Mouse (Mus musculus) layer of hippocampus, adult 18-20 months (tissue): ENCODE results near the gene Zfp874a. TPM values are rescaled to one million over a fixed set of nuclear protein-coding genes. Genes with fewer than 3 reads are reported as not detected.
"Not testable (repeated sequence)": the region's sequence is repeated elsewhere in the genome, so short reads cannot be mapped to it uniquely, and the experiment has no call there.

Experiments
- DNase-seq, 2 experiments: peaks; one replicate each; pipeline ENCODE4 v3.0.0; 2022; ENCODE audit warnings: low spot score in 2 of 2
- long read RNA-seq: library from polyadenylated mRNA; stranded (forward); transcript quantifications from one replicate; pipeline ENCODE4 v2.0.0, GENCODE M21; 2021
- total RNA-seq, 2 experiments: library from RNA; stranded (reverse); gene quantifications; 2 replicates each; pipeline ENCODE4 v1.2.3; 2021

Gene Zfp874a
- total RNA-seq: 10 to 100 TPM; 13.2 to 14.5 TPM
- long read RNA-seq, transcript Zfp874a-202 (4 exons, 3,238 nt): major isoform, 5 of 8 reads
- long read RNA-seq, partial matches to known transcripts: 0 of 8 reads
- long read RNA-seq, other reads (novel, unspliced or antisense): 3 of 8 reads

GRCm38 (mm10) chr13:67451172-67452020 lies at the start of gene Zfp874a:
Zfp874a (minus strand) TSS chr13:67451624.
- peak; percentile 85 to 97 for DNase-seq

GRCm38 (mm10) chr13:67500908-67501307 lies 49.5 kb upstream of the Zfp874a start:
- no peak for DNase-seq

DNA sequence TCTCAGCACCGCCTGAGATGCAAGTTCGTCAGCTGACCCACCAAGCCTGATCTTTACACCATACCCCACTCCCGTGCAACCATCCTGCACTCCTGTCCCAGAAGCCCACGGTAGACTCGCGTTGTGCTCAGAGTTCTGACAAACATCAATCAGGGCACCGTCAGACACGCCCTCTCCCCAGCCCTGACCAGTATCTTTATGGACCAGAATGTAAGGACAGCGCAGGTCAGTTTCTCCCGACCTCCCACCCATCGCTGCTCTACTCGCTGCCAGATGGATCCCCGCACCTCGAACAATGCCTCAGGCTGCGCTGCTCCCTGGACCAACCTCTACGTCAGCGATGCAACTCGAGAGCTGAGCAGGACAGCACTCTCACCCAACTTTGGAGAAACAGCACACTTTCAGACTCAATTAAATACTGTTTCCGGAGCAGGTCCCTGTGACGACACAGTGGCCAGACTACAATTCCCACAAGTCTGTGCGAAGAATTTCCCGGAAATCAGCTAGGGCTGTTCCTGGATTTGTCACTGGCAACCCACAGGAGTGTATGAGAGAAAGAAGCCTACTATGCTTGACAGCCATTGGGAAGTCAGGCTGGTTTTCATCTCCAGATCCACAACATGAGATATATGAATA lies 48.8 kb upstream of the Zfp874a start, which contains the start of gene Zfp58:
TSS of gene Zfp58 (minus strand) at position 472 of the 636 bp plus-strand sequence.
- peak; percentile 89 to 94 for DNase-seq

- DNase-seq: no peak
These were observed 44.2 kb upstream of the Zfp874a start for GRCm38 (mm10) chr13:67495631-67496030.

- DNase-seq: no peak
These were observed 33.0 kb upstream of the Zfp874a start for GRCm38 (mm10) chr13:67484424-67484811.

- peak; percentile 80 to 96 for DNase-seq
These were observed 32.4 kb upstream of the Zfp874a start, which contains the start of gene Zfp874b for GRCm38 (mm10) chr13:67483625-67484423. Zfp874b (minus strand) TSS chr13:67484258.

- no peak for DNase-seq
These were observed 30.1 kb upstream of the Zfp874a start for GRCm38 (mm10) chr13:67481528-67481927.

DNA sequence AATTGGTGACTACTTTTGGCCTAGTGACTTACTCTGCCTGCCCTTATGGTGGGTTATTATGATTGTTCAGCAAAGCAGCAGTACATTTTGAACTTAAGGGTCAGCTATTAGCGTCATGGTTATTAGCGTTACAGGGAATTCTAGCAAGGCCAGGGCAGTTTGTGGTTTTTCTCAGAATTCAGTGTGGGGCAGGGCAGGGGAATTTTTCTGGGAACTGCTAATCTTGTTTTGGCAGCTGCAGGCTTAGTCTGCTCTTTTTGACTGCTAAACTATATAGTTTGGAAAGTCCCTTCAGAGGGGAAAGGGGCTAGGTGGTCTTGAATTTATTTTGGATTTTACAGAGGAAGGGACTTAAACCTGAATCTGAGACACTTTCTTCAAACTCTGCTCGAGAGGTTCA lies 17.9 kb upstream of the Zfp874a start:
- no peak for DNase-seq

DNA sequence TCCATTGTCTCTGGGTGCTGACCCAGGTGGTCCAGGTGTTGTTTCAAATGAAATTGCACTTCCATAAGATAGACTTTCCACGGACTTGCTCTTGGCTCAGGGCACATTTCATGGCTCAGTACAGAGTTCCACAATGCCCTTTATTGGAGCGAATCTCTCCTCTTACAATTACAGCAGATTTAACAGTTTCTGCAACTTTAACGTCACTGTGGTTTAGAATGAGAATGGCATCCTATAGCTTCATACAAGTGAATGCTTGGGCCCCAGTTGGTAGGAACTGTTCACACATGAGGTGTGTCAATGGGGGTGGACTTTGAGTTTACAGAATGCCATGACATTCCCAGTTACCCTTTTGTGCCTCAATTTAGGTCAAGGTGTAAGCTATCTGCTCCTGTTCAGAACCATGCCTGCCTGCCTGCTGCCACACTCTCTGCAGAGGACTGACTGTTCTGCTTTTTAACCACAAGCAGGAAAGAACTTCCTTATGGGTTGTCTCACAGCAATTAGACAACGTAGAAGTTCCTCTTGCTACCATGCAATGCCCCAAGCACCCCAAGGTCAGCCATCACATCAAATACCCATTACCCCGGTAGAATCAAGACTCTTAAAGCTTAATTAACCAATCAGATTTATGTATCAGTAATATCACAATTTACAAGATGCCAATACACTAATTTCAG lies 12.2 kb upstream of the Zfp874a start:
- DNase-seq: not testable (repeated sequence)

DNA sequence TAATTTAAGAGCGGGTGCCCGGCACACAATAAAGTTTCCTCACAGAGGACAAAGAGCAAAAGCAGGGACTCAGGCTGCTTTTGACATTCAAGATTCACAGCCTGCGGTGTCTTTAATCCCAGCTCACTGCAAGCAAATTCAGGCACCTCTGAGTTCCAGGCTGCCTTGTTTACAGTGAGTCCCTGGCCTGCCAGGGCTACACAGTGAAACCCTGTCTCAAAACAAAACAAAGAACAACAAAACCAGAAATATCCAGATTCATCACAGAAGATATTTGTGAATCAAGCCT lies 541 bp upstream of the Zfp874a start:
- no peak for DNase-seq

GRCm38 (mm10) chr13:67437095-67437494 lies 14.3 kb downstream of the Zfp874a start:
- DNase-seq: not testable (repeated sequence)

DNA sequence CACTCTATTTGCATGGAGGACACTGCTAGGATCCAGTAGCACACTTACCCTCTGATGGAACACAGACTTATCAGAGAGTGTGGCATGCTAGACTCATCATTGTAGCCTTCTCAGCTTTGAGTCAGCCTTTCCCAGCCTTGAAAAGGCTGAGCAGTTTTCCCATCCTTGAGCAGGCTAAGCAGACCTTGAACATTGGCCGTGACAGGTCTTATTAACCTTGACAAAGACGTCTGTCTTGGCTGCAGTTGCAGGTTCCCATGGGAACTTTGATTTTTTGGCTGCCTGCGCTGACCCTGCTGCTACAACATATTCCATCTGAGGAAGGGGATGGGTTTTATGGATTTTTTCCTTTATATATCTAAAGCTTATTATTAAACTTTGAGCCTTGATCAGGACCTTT lies 23.3 kb downstream of the Zfp874a start:
- DNase-seq: no peak

- DNase-seq: not testable (repeated sequence)
These were observed 25.7 kb downstream of the Zfp874a start for GRCm38 (mm10) chr13:67425699-67426098.

DNA sequence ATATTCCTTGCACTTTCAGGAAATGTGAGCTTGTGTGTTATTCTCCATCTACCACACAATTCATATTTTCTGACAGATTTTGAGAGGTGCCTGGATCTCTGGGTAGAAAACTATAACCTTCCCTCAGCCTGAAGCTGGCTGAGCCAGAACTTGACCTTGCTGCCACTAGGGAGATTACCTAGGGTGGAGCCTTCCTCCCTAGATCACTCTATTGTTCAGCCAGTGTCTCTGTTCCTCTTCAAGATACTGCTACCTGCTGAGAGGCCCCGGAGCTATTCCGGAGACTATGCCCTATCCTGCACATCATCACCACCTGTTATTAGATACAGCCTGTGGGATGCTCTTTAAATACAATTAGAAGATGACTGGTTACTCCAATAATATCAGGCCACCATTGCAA lies 28.9 kb downstream of the Zfp874a start:
- DNase-seq: not testable (repeated sequence)

DNA sequence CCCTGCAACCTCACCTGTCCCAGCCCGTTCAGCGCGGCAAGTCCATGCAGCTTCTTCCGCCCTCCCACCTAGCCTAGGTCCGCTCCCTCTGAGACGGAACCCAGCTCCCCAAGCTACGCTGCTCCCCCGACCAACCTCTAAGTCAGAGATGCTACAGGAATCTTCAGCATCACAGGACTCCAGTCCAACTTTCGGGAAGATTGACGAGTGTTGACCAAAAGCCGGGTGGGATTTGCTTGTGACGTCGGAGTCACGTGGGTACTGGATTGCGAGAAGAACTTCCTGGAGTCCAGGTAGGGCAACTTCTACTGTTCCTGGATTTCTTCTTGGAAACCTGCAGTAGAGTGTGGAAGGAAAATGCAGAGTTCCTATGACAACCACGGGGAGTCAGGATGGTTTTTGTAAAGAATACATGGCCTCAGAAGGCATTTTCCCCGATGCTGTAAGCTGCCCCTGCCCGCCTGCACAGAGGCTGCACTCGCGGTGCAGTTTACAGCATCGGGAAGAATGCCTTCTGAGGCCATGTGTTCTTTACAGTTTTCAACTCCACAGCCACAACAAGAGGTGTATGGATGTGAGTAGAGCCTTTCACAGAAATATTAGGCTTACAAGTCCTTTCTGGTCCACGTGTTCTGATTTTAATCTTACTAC lies 30.1 kb downstream of the Zfp874a start, which contains the start of gene Zfp459:
TSS of gene Zfp459 (minus strand) at position 212 of the 651 bp plus-strand sequence.
- peak; percentile 23 to 46 for DNase-seq

DNA sequence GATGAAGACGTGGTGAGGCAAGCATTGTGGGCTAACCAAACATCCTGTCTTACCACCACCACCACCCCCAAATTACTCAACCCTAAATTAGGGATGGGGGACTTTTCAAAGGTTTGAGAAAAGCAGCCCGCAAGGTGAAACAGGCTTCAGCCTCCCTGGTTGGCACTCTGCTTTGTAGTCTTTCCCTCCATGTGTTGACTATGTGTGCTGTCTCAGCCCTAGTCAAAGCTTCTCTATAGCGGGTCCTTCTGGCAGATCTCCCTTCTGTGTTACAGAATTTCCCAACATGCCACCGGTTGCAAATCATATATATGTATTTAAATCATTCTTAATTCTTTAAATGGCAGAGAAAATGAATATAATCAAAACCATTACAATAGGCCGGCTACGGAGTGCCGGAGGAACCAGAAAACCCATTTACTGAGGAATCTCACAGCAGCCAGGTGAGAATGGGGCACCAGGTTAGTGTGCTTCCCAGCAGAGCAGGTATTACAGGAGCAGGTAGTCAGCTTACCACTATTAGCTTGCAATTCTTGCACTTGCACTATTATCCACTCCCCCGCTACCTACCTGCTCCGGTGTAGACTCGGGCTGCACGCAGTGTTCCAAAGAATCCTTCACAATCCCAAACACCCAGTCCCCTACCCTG lies 30.7 kb downstream of the Zfp874a start:
- no peak for DNase-seq

DNA sequence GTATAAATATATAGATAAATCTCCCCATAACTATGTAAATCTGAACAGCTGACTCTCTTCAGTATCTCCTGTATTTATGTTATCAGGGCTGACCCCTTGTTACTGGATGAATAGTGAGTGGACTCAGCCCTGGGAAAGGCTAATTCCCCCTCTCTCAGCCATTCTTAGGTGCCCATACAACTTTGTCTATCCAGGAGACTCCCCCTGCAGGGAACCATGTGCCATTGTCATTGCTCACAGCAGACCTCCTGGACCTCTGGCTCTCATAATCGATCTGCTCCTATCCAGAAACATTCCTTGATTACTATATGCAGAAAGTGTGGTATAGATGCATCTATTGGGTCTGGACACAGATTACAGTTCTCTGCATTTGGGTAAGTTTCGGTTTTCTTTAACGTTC lies 34.6 kb downstream of the Zfp874a start:
- DNase-seq: no peak

DNA sequence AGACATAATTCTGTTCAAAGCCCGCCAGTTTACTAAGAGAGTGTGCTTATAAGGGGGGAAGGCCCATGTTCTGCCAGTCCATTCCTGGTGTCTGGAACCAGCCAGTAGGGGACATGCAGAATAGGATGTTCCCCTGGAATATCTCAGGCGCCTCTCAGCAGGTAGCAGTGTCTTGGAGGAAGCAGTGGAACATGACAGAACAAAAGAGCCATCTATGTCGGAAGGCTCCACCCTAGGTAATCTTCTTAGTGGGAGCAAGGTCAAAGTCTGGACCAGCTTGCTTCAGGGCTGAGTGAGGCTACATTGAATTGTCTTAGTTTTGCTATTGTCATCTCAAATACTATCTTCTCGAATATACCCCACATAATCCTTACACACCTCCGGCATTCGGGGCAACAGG lies 35.7 kb downstream of the Zfp874a start:
- DNase-seq: no peak

DNA sequence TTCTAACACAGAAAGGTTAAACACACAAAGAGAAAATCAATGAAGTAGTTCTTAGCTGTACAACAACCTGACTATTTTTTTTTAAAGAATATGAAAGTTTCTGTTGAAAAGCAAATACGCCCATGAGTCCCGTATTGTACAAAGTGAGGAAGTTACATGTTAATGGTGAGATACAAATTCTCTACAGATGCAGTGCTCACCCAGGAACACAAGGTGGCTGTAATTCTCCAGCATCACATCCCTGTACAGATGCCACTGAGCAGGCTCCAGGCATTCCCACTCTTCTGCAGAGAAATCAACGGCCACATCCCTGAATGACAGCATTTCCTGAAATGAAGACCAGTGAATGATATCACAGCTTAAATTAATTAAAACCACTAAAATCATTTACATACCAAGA lies 37.8 kb downstream of the Zfp874a start:
- DNase-seq: not testable (repeated sequence)
